Mouse (Mus musculus): Measurements from ENCODE around the gene Slc16a11.
A peak's percentile ranks its signal among the peaks of the same experiment; 100 is the strongest.
"Not testable (repeated sequence)": the region's sequence is repeated elsewhere in the genome, so short reads cannot be mapped to it uniquely, and the experiment has no call there.

Gene Slc16a11

GRCm38 (mm10) chr11:70212423-70212822 is at the start of gene Slc16a11:
Slc16a11 (plus strand) TSS chr11:70212752.
- DNase-seq (ENCODE audit: low read depth, low spot score): no peak

- DNase-seq (ENCODE audit: low read depth, low spot score): no peak
These were observed 46.3 kb upstream of the Slc16a11 start for GRCm38 (mm10) chr11:70165972-70166921.

- no peak for DNase-seq (ENCODE audit: low read depth, low spot score)
These were observed 44.4 kb upstream of the Slc16a11 start for GRCm38 (mm10) chr11:70168136-70168535.

GRCm38 (mm10) chr11:70169471-70169870 is 43.1 kb upstream of the Slc16a11 start:
- not testable (repeated sequence) for DNase-seq (ENCODE audit: low read depth, low spot score)

- no peak for DNase-seq (ENCODE audit: low read depth, low spot score)
These were observed 42.3 kb upstream of the Slc16a11 start for GRCm38 (mm10) chr11:70170291-70170690.

- DNase-seq (ENCODE audit: low read depth, low spot score): no peak
These were observed 41.4 kb upstream of the Slc16a11 start for GRCm38 (mm10) chr11:70171181-70171580.

GRCm38 (mm10) chr11:70171847-70172246 is 40.7 kb upstream of the Slc16a11 start:
- DNase-seq (ENCODE audit: low read depth, low spot score): peak; percentile 67

- DNase-seq (ENCODE audit: low read depth, low spot score): peak; percentile 40
These were observed 40.3 kb upstream of the Slc16a11 start for GRCm38 (mm10) chr11:70172298-70172697.

GRCm38 (mm10) chr11:70174491-70174890 is 38.1 kb upstream of the Slc16a11 start:
- DNase-seq (ENCODE audit: low read depth, low spot score): no peak

- peak; percentile 45 for DNase-seq (ENCODE audit: low read depth, low spot score)
These were observed 34.9 kb upstream of the Slc16a11 start for GRCm38 (mm10) chr11:70177647-70178046.

GRCm38 (mm10) chr11:70178311-70178710 is 34.2 kb upstream of the Slc16a11 start:
- DNase-seq (ENCODE audit: low read depth, low spot score): no peak

GRCm38 (mm10) chr11:70178756-70179155 is 33.8 kb upstream of the Slc16a11 start:
- DNase-seq (ENCODE audit: low read depth, low spot score): no peak

- DNase-seq (ENCODE audit: low read depth, low spot score): no peak
These were observed 33.2 kb upstream of the Slc16a11 start for GRCm38 (mm10) chr11:70179401-70179800.

- no peak for DNase-seq (ENCODE audit: low read depth, low spot score)
These were observed 32.1 kb upstream of the Slc16a11 start for GRCm38 (mm10) chr11:70180496-70180895.

- DNase-seq (ENCODE audit: low read depth, low spot score): no peak
These were observed 27.4 kb upstream of the Slc16a11 start for GRCm38 (mm10) chr11:70185120-70185519.

- no peak for DNase-seq (ENCODE audit: low read depth, low spot score)
These were observed 23.0 kb upstream of the Slc16a11 start for GRCm38 (mm10) chr11:70189319-70190134.

- DNase-seq (ENCODE audit: low read depth, low spot score): no peak
These were observed 21.4 kb upstream of the Slc16a11 start for GRCm38 (mm10) chr11:70191188-70191587.

GRCm38 (mm10) chr11:70192157-70192556 is 20.4 kb upstream of the Slc16a11 start:
- DNase-seq (ENCODE audit: low read depth, low spot score): no peak

GRCm38 (mm10) chr11:70193354-70194285 is 18.9 kb upstream of the Slc16a11 start:
- no peak for DNase-seq (ENCODE audit: low read depth, low spot score)

GRCm38 (mm10) chr11:70198332-70198731 is 14.2 kb upstream of the Slc16a11 start:
- no peak for DNase-seq (ENCODE audit: low read depth, low spot score)

GRCm38 (mm10) chr11:70199107-70199506 is 13.4 kb upstream of the Slc16a11 start:
- DNase-seq (ENCODE audit: low read depth, low spot score): no peak

Measured in WW6 (cell line).